Mouse (Mus musculus) hindbrain, embryonic 12.5 days (tissue): ENCODE results near the gene Pou2f2. TPM values are rescaled to one million over a fixed set of nuclear protein-coding genes. Genes with fewer than 3 reads are reported as not detected.

Source experiments
- ATAC-seq: fragments of 200-750 bp; cut with Nextera tagmentation; 2 replicates; pipeline ENCODE4 v1.8.0; 2017; ENCODE audit warnings: moderate TSS enrichment; ENCODE audit not compliant: low FRiP score
- H3K27ac ChIP-seq: fragments of 300-500 bp; sonication (generic); 2 replicates; pipeline ENCODE4 v1.5.1; 2016; ENCODE audit warnings: mild to moderate bottlenecking
- H3K27me3 ChIP-seq: fragments of 300-500 bp; sonication (generic); 2 replicates; pipeline ENCODE4 v1.6.1; 2016; ENCODE audit warnings: mild to moderate bottlenecking
- H3K36me3 ChIP-seq: fragments of 300-500 bp; sonication (generic); 2 replicates; pipeline ENCODE4 v1.6.1; 2016; ENCODE audit warnings: mild to moderate bottlenecking
- H3K4me1 ChIP-seq: fragments of 300-500 bp; sonication (generic); 2 replicates; pipeline ENCODE4 v1.6.1; 2016
- H3K4me2 ChIP-seq: fragments of 300-500 bp; sonication (generic); replicated peaks from 2 replicates; pipeline ENCODE4 v1.6.1; 2016; ENCODE audit warnings: mild to moderate bottlenecking
- H3K4me3 ChIP-seq: fragments of 300-500 bp; sonication (generic); 2 replicates; pipeline ENCODE4 v1.5.1; 2016; ENCODE audit warnings: mild to moderate bottlenecking
- H3K9ac ChIP-seq: fragments of 300-500 bp; sonication (generic); 2 replicates; pipeline ENCODE4 v1.6.1; 2016; ENCODE audit warnings: mild to moderate bottlenecking, moderate library complexity
- H3K9me3 ChIP-seq: fragments of 300-500 bp; sonication (generic); replicated peaks from 2 replicates; pipeline ENCODE4 v1.6.1; 2016; ENCODE audit warnings: mild to moderate bottlenecking
- WGBS: fragments of 180-500 bp; shearing (Covaris S2); methylation state at CpG from one replicate; pipeline ENCODE4 v1.1.7; 2016; 5-methylcytosine and 5-hydroxymethylcytosine counted together
- polyA plus RNA-seq: library from polyadenylated mRNA; unstranded; fragments of >200 nt; fragmentation: Nextera tagmentation; extraction: Ambion mirVana; gene quantifications from 2 replicates; pipeline ENCODE4 v1.2.1, GENCODE M21; 2016

Gene Pou2f2
- polyA plus RNA-seq, 1 experiment from 2014 or later, result 38.6 TPM

GRCm38 (mm10) chr7:25131247-25131646, 48.3 kb downstream of the Pou2f2 start:
- ATAC-seq, result no peak
- peaks cover 46% of the 10 kb centered on the region for H3K27me3 ChIP-seq

GRCm38 (mm10) chr7:25130565-25130964, 49.0 kb downstream of the Pou2f2 start:
- peaks cover 43% of the 10 kb centered on the region for H3K27me3 ChIP-seq
- peaks cover 24% of the 10 kb centered on the region for H3K4me1 ChIP-seq
- no peak overlapping the region for H3K4me2 ChIP-seq
- H3K9me3 ChIP-seq, result 0 out of 2 replicates have a peak, but pooled peaks cover under 1% of the 10 kb centered on the region
- peaks cover under 1% of the 10 kb centered on the region; the same call in 1 of the 2 replicates for H3K36me3 ChIP-seq
- H3K27ac ChIP-seq, result no peak overlapping the region
- no peak for ATAC-seq
- H3K9ac ChIP-seq, result no peak overlapping the region
- 82% methylated on average over 11 of the region's 11 CpGs for WGBS
- no peak overlapping the region for H3K4me3 ChIP-seq

More at GRCm38 (mm10) chr7:25131247-25131646, 48.3 kb downstream of the Pou2f2 start:
- Histone ChIP-seq H3K4me1 (peaks cover 24% of the 10 kb centered on the region), H3K36me3 (peaks cover 3% of the 10 kb centered on the region; the same call in 1 of the 2 replicates), H3K9me3 (0 out of 2 replicates have a peak, but pooled peaks cover 4% of the 10 kb centered on the region), H3K27ac (no peak overlapping the region), H3K9ac (no peak overlapping the region; the same call in 1 of the 2 replicates), H3K4me3 (no peak overlapping the region), H3K4me2 (no peak overlapping the region)
- 90% methylated on average over 11 of the region's 11 CpGs for WGBS

- Histone ChIP-seq H3K4me2 (no peak overlapping the region), H3K27me3 (peaks cover 38% of the 10 kb centered on the region), H3K9ac (no peak overlapping the region), H3K9me3 (no peaks in the 10 kb centered on the region), H3K27ac (no peak overlapping the region), H3K4me3 (no peak overlapping the region), H3K36me3 (no peaks in the 10 kb centered on the region), H3K4me1 (peaks cover 16% of the 10 kb centered on the region)
- 66% methylated on average over 13 of the region's 13 CpGs for WGBS
- no peak for ATAC-seq
Measured at GRCm38 (mm10) chr7:25129390-25129979, 50.0 kb downstream of the Pou2f2 start.

- ATAC-seq, result no peak
- Histone ChIP-seq H3K27ac (no peak overlapping the region), H3K27me3 (peaks cover 22% of the 10 kb centered on the region), H3K9me3 (no peaks in the 10 kb centered on the region), H3K4me1 (peaks cover 1% of the 10 kb centered on the region; the same call in 1 of the 2 replicates), H3K9ac (no peak overlapping the region), H3K4me3 (no peak overlapping the region), H3K36me3 (no peaks in the 10 kb centered on the region), H3K4me2 (no peak overlapping the region)
- WGBS, result 68% methylated on average over 9 of the region's 9 CpGs
Measured at GRCm38 (mm10) chr7:25127971-25128370, 51.6 kb downstream of the Pou2f2 start.

GRCm38 (mm10) chr7:25125716-25126281, 53.7 kb downstream of the Pou2f2 start:
- no peak overlapping the region for H3K4me3 ChIP-seq
- H3K36me3 ChIP-seq, result no peaks in the 10 kb centered on the region
- no peak overlapping the region for H3K4me2 ChIP-seq
- 82% methylated on average over 10 of the region's 10 CpGs for WGBS
- no peaks in the 10 kb centered on the region for H3K9me3 ChIP-seq
- no peak for ATAC-seq
- H3K27ac ChIP-seq, result no peak overlapping the region
- H3K27me3 ChIP-seq, result peaks cover 4% of the 10 kb centered on the region; the same call in 1 of the 2 replicates
- H3K4me1 ChIP-seq, result no peaks in the 10 kb centered on the region
- no peak overlapping the region for H3K9ac ChIP-seq

GRCm38 (mm10) chr7:25121240-25121786, 58.2 kb downstream of the Pou2f2 start:
- no peak for ATAC-seq
- WGBS, result 77% methylated on average over 13 of the region's 13 CpGs
- Histone ChIP-seq H3K9me3 (no peaks in the 10 kb centered on the region), H3K9ac (no peak overlapping the region), H3K36me3 (no peaks in the 10 kb centered on the region), H3K4me3 (no peak overlapping the region), H3K27ac (no peak overlapping the region), H3K4me2 (no peak overlapping the region), H3K27me3 (no peaks in the 10 kb centered on the region), H3K4me1 (peaks cover 3% of the 10 kb centered on the region; the same call in 1 of the 2 replicates)

GRCm38 (mm10) chr7:25120061-25120834, 59.3 kb downstream of the Pou2f2 start:
- Histone ChIP-seq H3K36me3 (peaks cover 3% of the 10 kb centered on the region), H3K4me2 (no peak overlapping the region), H3K4me3 (no peak overlapping the region), H3K9ac (no peak overlapping the region), H3K27me3 (peaks cover 3% of the 10 kb centered on the region; the same call in 1 of the 2 replicates), H3K4me1 (peaks cover 3% of the 10 kb centered on the region; the same call in 1 of the 2 replicates), H3K27ac (no peak overlapping the region), H3K9me3 (no peaks in the 10 kb centered on the region)
- ATAC-seq, result no peak
- 79% methylated on average over 21 of the region's 25 CpGs for WGBS

GRCm38 (mm10) chr7:25112956-25113603, 66.4 kb downstream of the Pou2f2 start:
- no peak overlapping the region for H3K4me2 ChIP-seq
- H3K27ac ChIP-seq, result no peak overlapping the region
- no peak for ATAC-seq
- no peak overlapping the region for H3K9ac ChIP-seq
- 84% methylated on average over 16 of the region's 16 CpGs for WGBS
- H3K27me3 ChIP-seq, result peaks cover 3% of the 10 kb centered on the region; the same call in 1 of the 2 replicates
- H3K4me3 ChIP-seq, result no peak overlapping the region
- H3K36me3 ChIP-seq, result peaks cover 18% of the 10 kb centered on the region
- no peaks in the 10 kb centered on the region for H3K4me1 ChIP-seq
- H3K9me3 ChIP-seq, result no peaks in the 10 kb centered on the region

- 89% methylated on average over 17 of the region's 17 CpGs for WGBS
- no peaks in the 10 kb centered on the region for H3K9me3 ChIP-seq
- no peak overlapping the region for H3K4me3 ChIP-seq
- no peak for ATAC-seq
- H3K36me3 ChIP-seq, result peaks cover 18% of the 10 kb centered on the region
- H3K27ac ChIP-seq, result no peak overlapping the region
- H3K4me1 ChIP-seq, result 0 out of 2 replicates have a peak, but pooled peaks cover 1% of the 10 kb centered on the region
- no peak overlapping the region for H3K9ac ChIP-seq
- H3K27me3 ChIP-seq, result peaks cover 3% of the 10 kb centered on the region; the same call in 1 of the 2 replicates
- H3K4me2 ChIP-seq, result no peak overlapping the region
Measured at GRCm38 (mm10) chr7:25112178-25112955, 67.2 kb downstream of the Pou2f2 start.

GRCm38 (mm10) chr7:25110336-25110735, 69.2 kb downstream of the Pou2f2 start:
- ATAC-seq, result no peak

GRCm38 (mm10) chr7:25109355-25109754, 70.2 kb downstream of the Pou2f2 start:
- no peak for ATAC-seq
- H3K4me2 ChIP-seq, result no peak overlapping the region

More at GRCm38 (mm10) chr7:25110336-25110735, 69.2 kb downstream of the Pou2f2 start:
- no peaks in the 10 kb centered on the region for H3K27me3 ChIP-seq
- peaks cover 15% of the 10 kb centered on the region for H3K36me3 ChIP-seq
- H3K4me2 ChIP-seq, result no peak overlapping the region
- H3K9ac ChIP-seq, result no peak overlapping the region
- 84% methylated on average over 9 of the region's 9 CpGs for WGBS
- H3K27ac ChIP-seq, result no peak overlapping the region
- no peak overlapping the region for H3K4me3 ChIP-seq
- H3K4me1 ChIP-seq, result peaks cover 10% of the 10 kb centered on the region
- no peaks in the 10 kb centered on the region for H3K9me3 ChIP-seq

More at GRCm38 (mm10) chr7:25109355-25109754, 70.2 kb downstream of the Pou2f2 start:
- H3K4me3 ChIP-seq, result no peak overlapping the region
- peaks cover 6% of the 10 kb centered on the region; the same call in 1 of the 2 replicates for H3K36me3 ChIP-seq
- peaks cover 10% of the 10 kb centered on the region for H3K4me1 ChIP-seq
- H3K27me3 ChIP-seq, result no peaks in the 10 kb centered on the region
- no peak overlapping the region for H3K27ac ChIP-seq
- no peaks in the 10 kb centered on the region for H3K9me3 ChIP-seq
- 80% methylated on average over 12 of the region's 12 CpGs for WGBS
- no peak overlapping the region for H3K9ac ChIP-seq
